Mouse (Mus musculus) spleen, embryonic (tissue): ENCODE results near the gene Hist1h2ae.

ENCODE experiments used
- CTCF ChIA-PET: fragments of 350-600 bp; sonication (Branson Sonifier 250); formaldehyde crosslinking; loops from one replicate; lab custom pipeline; 2022; lab: Charles Lee

The Hist1h2ae gene

GRCm38 (mm10) chr13:23525901-23526300 lies 45.1 kb downstream of the Hist1h2ae start:
- CTCF ChIA-PET: interaction anchor here (0.6 kb wide), 1 partner anchor 20 kb away, joined by 4 read pairs; no protein-coding TSS in a partner anchor

- CTCF ChIA-PET: interaction anchor here (0.6 to 0.7 kb wide), 3 partner anchors 16 to 1777 kb away, joined by 4 read pairs; no protein-coding TSS in a partner anchor
Observed at GRCm38 (mm10) chr13:23524654-23525053, 46.4 kb downstream of the Hist1h2ae start.

GRCm38 (mm10) chr13:23523976-23524375 lies 47.0 kb downstream of the Hist1h2ae start:
- CTCF ChIA-PET: interaction anchor here (0.7 kb wide), 1 partner anchor 79 kb away, joined by 3 read pairs; no protein-coding TSS in a partner anchor

GRCm38 (mm10) chr13:23521703-23522102 lies 49.3 kb downstream of the Hist1h2ae start:
- CTCF ChIA-PET: no interaction called here
